In the genomic region with DNA sequence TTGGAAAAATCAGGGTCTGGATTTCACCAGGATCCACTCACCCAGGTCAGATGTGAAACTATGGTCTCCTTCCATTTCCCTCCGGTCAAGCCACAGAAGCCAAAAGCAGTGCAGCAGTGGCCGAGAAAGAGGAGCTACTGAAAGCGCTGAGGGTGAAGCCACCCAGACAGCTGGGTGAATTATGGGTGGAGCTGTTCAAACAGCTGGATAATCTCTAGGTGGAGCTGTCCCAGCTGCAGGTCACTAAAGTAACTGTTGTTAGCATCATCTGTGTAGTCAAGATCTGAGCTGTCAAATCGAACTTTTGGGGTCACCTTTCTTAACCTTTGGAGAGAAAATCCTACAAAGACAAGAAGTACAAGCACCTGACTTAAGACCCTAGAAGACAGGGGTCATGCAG, we compare ENCODE assay signal across 11 mouse cellular contexts. TPM values are rescaled to one million over a fixed set of nuclear protein-coding genes. Genes with fewer than 3 reads are reported as not detected.
A peak's percentile ranks its signal among the peaks of the same experiment; 100 is the strongest.
DNase-seq lines count a peak whose midpoint lies in the region; ATAC-seq and TF ChIP-seq lines count a peak whose summit lies in the region.
"Had no signal": no experiment of that assay in that cellular context is flagged by ENCODE, and none has a peak within 500 bp of the region (broad histone marks: within the 10 kb centered on the region; RNA-seq: fewer than 3 reads in every experiment).

No protein-coding gene starts in this region.

- TF ChIP-seq POLR2A in lung, adult 2 months (IDR thresholded peaks at IDR 0.05; ENCODE audit: borderline replicate concordance, extremely low read depth, low read depth, low read length): no peak
- TF ChIP-seq POLR2A in small intestine, adult 2 months (IDR thresholded peaks at IDR 0.05; ENCODE audit: low read depth, low read length): no peak

- no peak overlapping the region for H3K4me2 ChIP-seq in kidney, embryonic 15.5 days
- H3K4me2 ChIP-seq: forebrain, embryonic 12.5 days; heart, embryonic 15.5 days; lung, embryonic 14.5 days had no signal

- ATAC-seq in kidney, embryonic 15.5 days (replicated peaks; ENCODE audit: low FRiP score): no peak
- peak; percentile 80 for ATAC-seq in erythroid progenitor cell, adult 5-6 weeks (replicated peaks; ENCODE audit: low FRiP score, poor library complexity, severe bottlenecking)

- peaks cover 14% of the 10 kb centered on the region for H3K4me1 ChIP-seq in kidney, embryonic 15.5 days
- no peaks in the 10 kb centered on the region for H3K4me1 ChIP-seq in lung, adult 2 months (ENCODE audit: control insufficient read depth, insufficient read depth, low read length)
- peaks cover 3% of the 10 kb centered on the region; the same call in 1 of the 2 replicates for H3K4me1 ChIP-seq in small intestine, adult 2 months (ENCODE audit: control insufficient read depth, insufficient read depth, insufficient read length, low read length)
- H3K4me1 ChIP-seq: forebrain, embryonic 12.5 days had no signal

- H3K27ac ChIP-seq in kidney, embryonic 15.5 days: peak overlapping the region; percentile 70
- peak overlapping the region; percentile 32; the same call in 1 of the 2 replicates for H3K27ac ChIP-seq in small intestine, adult 2 months (ENCODE audit: insufficient read depth, low read depth, low read length)
- H3K27ac ChIP-seq: forebrain, embryonic 12.5 days; heart, embryonic 15.5 days had no signal

- H3K27me3 ChIP-seq in kidney, embryonic 15.5 days: no peaks in the 10 kb centered on the region
- no peaks in the 10 kb centered on the region for H3K27me3 ChIP-seq in small intestine, adult 2 months (ENCODE audit: control insufficient read depth, insufficient read depth, low read length)
- H3K27me3 ChIP-seq: forebrain, embryonic 12.5 days; heart, embryonic 15.5 days had no signal

- DNase-seq in kidney, postnatal 14 days: no peak
- peak; percentile 34 for DNase-seq in lung, postnatal 36 days
- no peak for DNase-seq in lung, adult 2 months
- no peak for DNase-seq in thymus, postnatal 0 days (ENCODE audit: low spot score)
- DNase-seq: gastrocnemius, postnatal 10 days had no signal

- TF ChIP-seq CTCF in lung, adult 2 months (IDR thresholded peaks at IDR 0.05; ENCODE audit: insufficient read depth, low read length): no peak
- TF ChIP-seq CTCF in small intestine, adult 2 months (IDR thresholded peaks at IDR 0.05; ENCODE audit: extremely low read depth, insufficient read length, insufficient replicate concordance, low read depth, low read length): no peak

- no peaks in the 10 kb centered on the region for H3K9me3 ChIP-seq in kidney, embryonic 15.5 days (replicated peaks)
- H3K9me3 ChIP-seq: forebrain, embryonic 12.5 days; heart, embryonic 15.5 days had no signal

- no peak overlapping the region for H3K4me3 ChIP-seq in kidney, embryonic 15.5 days (replicated peaks)
- H3K4me3 ChIP-seq in lung, adult 2 months (replicated peaks; ENCODE audit: extremely low read depth, low read depth, low read length): no peak overlapping the region
- H3K4me3 ChIP-seq in small intestine, adult 2 months (ENCODE audit: low read depth, low read length): no peak overlapping the region
- H3K4me3 ChIP-seq: forebrain, embryonic 12.5 days; heart, embryonic 15.5 days had no signal

- H3K9ac ChIP-seq in kidney, embryonic 15.5 days: no peak overlapping the region
- H3K9ac ChIP-seq: forebrain, embryonic 12.5 days; heart, embryonic 15.5 days; lung, embryonic 14.5 days had no signal

- 30% methylated on average over 4 of the region's 4 CpGs for WGBS in kidney, embryonic 15.5 days
- WGBS in lung, adult 2 months: 54% methylated on average over 4 of the region's 4 CpGs
- 49% methylated on average over 4 of the region's 4 CpGs for WGBS in small intestine, adult 2 months

- peaks cover 6% of the 10 kb centered on the region; the same call in 1 of the 2 replicates for H3K36me3 ChIP-seq in kidney, embryonic 15.5 days
- 0 out of 2 replicates have a peak, but pooled peaks cover 2% of the 10 kb centered on the region for H3K36me3 ChIP-seq in small intestine, adult 2 months (ENCODE audit: control insufficient read depth, insufficient read depth, low read length)
- H3K36me3 ChIP-seq: forebrain, embryonic 12.5 days; heart, embryonic 15.5 days had no signal

RNA-seq across cellular contexts. Expression of a gene that starts 7.2 kb away (rescaled TPM):
- polyA plus RNA-seq in kidney, embryonic 15.5 days (2015; fragmentation: Nextera tagmentation; extraction: Ambion mirVana): 8.1 and 9.0 TPM in 2 replicates
- 6.4 and 10.8 TPM in 2 replicates for polyA plus RNA-seq in lung, adult 2 months (2012; rRNA removed)
- total RNA-seq in erythroid progenitor cell, adult 5-6 weeks (2015; ENCODE audit: low replicate concordance): 2.5 and 3.2 TPM in 2 replicates
- 1.4 and 4.9 TPM in 2 replicates for total RNA-seq in erythroid progenitor cell, adult 5-6 weeks (2017; ENCODE audit: low replicate concordance)
- polyA plus RNA-seq in small intestine, adult 2 months (2012; rRNA removed): 2.8 and 4.9 TPM in 2 replicates
- 6.5 and 7.3 TPM in 2 replicates for polyA plus RNA-seq in thymus, postnatal 0 days (2015; fragmentation: Nextera tagmentation; extraction: Ambion mirVana)

RNA-seq across cellular contexts. Expression of a gene that starts 47.2 kb away (rescaled TPM):
- polyA plus RNA-seq in kidney, embryonic 15.5 days (2015; fragmentation: Nextera tagmentation; extraction: Ambion mirVana): 11.2 and 12.2 TPM in 2 replicates
- 11.4 and 15.3 TPM in 2 replicates for polyA plus RNA-seq in lung, adult 2 months (2012; rRNA removed)
- 37.5 and 37.7 TPM in 2 replicates for total RNA-seq in erythroid progenitor cell, adult 5-6 weeks (2015; ENCODE audit: low replicate concordance)
- total RNA-seq in erythroid progenitor cell, adult 5-6 weeks (2017; ENCODE audit: low replicate concordance): 43.1 and 57.7 TPM in 2 replicates
- 3.1 and 6.7 TPM in 2 replicates for polyA plus RNA-seq in small intestine, adult 2 months (2012; rRNA removed)
- 13.3 and 15.6 TPM in 2 replicates for polyA plus RNA-seq in thymus, postnatal 0 days (2015; fragmentation: Nextera tagmentation; extraction: Ambion mirVana)

RNA-seq across cellular contexts. Expression of a gene that starts 57.1 kb away (rescaled TPM):
- polyA plus RNA-seq in kidney, embryonic 15.5 days (2015; fragmentation: Nextera tagmentation; extraction: Ambion mirVana): 6.4 and 7.0 TPM in 2 replicates
- polyA plus RNA-seq in lung, adult 2 months (2012; rRNA removed): 24.3 and 25.5 TPM in 2 replicates
- total RNA-seq in erythroid progenitor cell, adult 5-6 weeks (2015; ENCODE audit: low replicate concordance): 15.5 and 19.8 TPM in 2 replicates
- 25.9 and 30.4 TPM in 2 replicates for total RNA-seq in erythroid progenitor cell, adult 5-6 weeks (2017; ENCODE audit: low replicate concordance)
- polyA plus RNA-seq in small intestine, adult 2 months (2012; rRNA removed): 10.5 and 20.4 TPM in 2 replicates
- polyA plus RNA-seq in thymus, postnatal 0 days (2015; fragmentation: Nextera tagmentation; extraction: Ambion mirVana): 2.7 and 4.6 TPM in 2 replicates

RNA-seq across cellular contexts. Expression of a gene that starts 57.2 kb away (rescaled TPM):
- polyA plus RNA-seq in kidney, embryonic 15.5 days (2015; fragmentation: Nextera tagmentation; extraction: Ambion mirVana): 15.4 and 16.0 TPM in 2 replicates
- 7.8 and 12.4 TPM in 2 replicates for polyA plus RNA-seq in lung, adult 2 months (2012; rRNA removed)
- 60.9 and 85.5 TPM in 2 replicates for total RNA-seq in erythroid progenitor cell, adult 5-6 weeks (2015; ENCODE audit: low replicate concordance)
- total RNA-seq in erythroid progenitor cell, adult 5-6 weeks (2017; ENCODE audit: low replicate concordance): 20.6 and 25.8 TPM in 2 replicates
- polyA plus RNA-seq in small intestine, adult 2 months (2012; rRNA removed): 8.4 and 13.6 TPM in 2 replicates
- 12.1 and 14.5 TPM in 2 replicates for polyA plus RNA-seq in thymus, postnatal 0 days (2015; fragmentation: Nextera tagmentation; extraction: Ambion mirVana)
